In the genomic region with DNA sequence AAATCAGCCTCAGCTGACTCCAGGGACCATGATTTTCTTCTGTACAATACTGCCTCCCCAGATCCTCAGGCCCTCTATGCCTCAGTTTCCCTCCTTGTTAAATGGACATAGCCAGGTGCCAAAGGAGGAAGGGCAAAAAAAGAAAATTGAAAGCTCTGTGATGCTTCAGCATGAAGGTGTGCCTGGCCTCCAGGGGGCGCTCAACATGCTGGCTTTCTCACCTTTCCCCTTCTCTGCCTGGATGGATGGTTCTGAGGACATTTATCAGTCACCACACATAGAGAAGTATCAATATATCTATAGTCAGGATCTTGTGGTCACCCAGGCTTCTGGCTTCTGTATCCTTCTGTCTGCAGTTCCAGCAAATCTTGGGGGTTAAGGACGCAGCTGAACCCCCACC, we compare ENCODE assay signal across 8 mouse cellular contexts. TPM values are rescaled to one million over a fixed set of nuclear protein-coding genes. Genes with fewer than 3 reads are reported as not detected.
DNase-seq lines count a peak whose midpoint lies in the region; ATAC-seq and TF ChIP-seq lines count a peak whose summit lies in the region.

No protein-coding gene starts in this region.

- peaks cover 3% of the 10 kb centered on the region; the same call in 1 of the 2 replicates for H3K9me3 ChIP-seq in heart, embryonic 11.5 days (replicated peaks; ENCODE audit: control insufficient read depth, low read length)
- no peaks in the 10 kb centered on the region for H3K9me3 ChIP-seq in embryonic facial prominence, embryonic 11.5 days (replicated peaks; ENCODE audit: control insufficient read depth, low read length)

- WGBS in heart, adult 2 months = 50% methylated on average over 2 of the region's 2 CpGs
- 41% methylated on average over 2 of the region's 2 CpGs for WGBS in heart, embryonic 11.5 days (ENCODE audit: insufficient replicate concordance)
- WGBS in embryonic facial prominence, embryonic 11.5 days = 33% methylated on average over 2 of the region's 2 CpGs

- intact Hi-C loops in heart, adult 2 months (cut with DNase I) = loop anchor here (1.0 to 5.0 kb wide), 4 partner anchors 37 to 205 kb away; a partner anchor contains a TSS

- ATAC-seq in heart, embryonic 11.5 days (replicated peaks; ENCODE audit: insufficient number of reproducible peaks, low FRiP score, low TSS enrichment) = no peak
- ATAC-seq in embryonic facial prominence, embryonic 11.5 days (replicated peaks; ENCODE audit: insufficient number of reproducible peaks, low FRiP score, low TSS enrichment, low read depth) = no peak

- peak; percentile 52 to 77 for DNase-seq in heart, adult 2 months
- peak; percentile 70 to 74 for DNase-seq in B cell, adult 2 months
- DNase-seq in adrenal gland, postnatal 25 days = peak; percentile 75
- peak; percentile 63 for DNase-seq in embryonic facial prominence, embryonic 11.5 days (ENCODE audit: low spot score)
- peak; percentile 56 to 89 for DNase-seq in kidney, postnatal 36 days
- peak; percentile 57 for DNase-seq in naive thymus-derived CD4-positive, alpha-beta T cell, adult 2 months (ENCODE audit: low read depth)
- peak; percentile 35 for DNase-seq in thymus, postnatal 0 days (ENCODE audit: low spot score)

- no peaks in the 10 kb centered on the region for H3K79me2 ChIP-seq in heart, adult 2 months (replicated peaks; ENCODE audit: control insufficient read depth, insufficient read depth, low read length)

- no peak overlapping the region for H3K4me2 ChIP-seq in heart, embryonic 11.5 days
- no peak overlapping the region for H3K4me2 ChIP-seq in embryonic facial prominence, embryonic 11.5 days (ENCODE audit: low read depth, low read length)

- H3K27ac ChIP-seq in heart, adult 2 months = no peak overlapping the region
- no peak overlapping the region for H3K27ac ChIP-seq in heart, embryonic 11.5 days (ENCODE audit: low read depth, low read length)
- no peak overlapping the region for H3K27ac ChIP-seq in embryonic facial prominence, embryonic 11.5 days (replicated peaks; ENCODE audit: low read depth, low read length)

- TF ChIP-seq EP300 in heart, adult 2 months (IDR thresholded peaks at IDR 0.05; ENCODE audit: insufficient read depth, low read depth, low read length) = 0 out of 2 replicates have a peak, but pooled peaks have one; percentile 61

- TF ChIP-seq POLR2A in heart, adult 2 months (IDR thresholded peaks at IDR 0.05; ENCODE audit: insufficient read depth, low read depth, low read length) = no peak

- no peaks in the 10 kb centered on the region; the same call in 1 of the 2 replicates for H3K27me3 ChIP-seq in heart, adult 2 months (ENCODE audit: control insufficient read depth, insufficient read depth, low read length)
- H3K27me3 ChIP-seq in heart, embryonic 11.5 days (ENCODE audit: control insufficient read depth, insufficient read depth, low read length) = no peaks in the 10 kb centered on the region
- H3K27me3 ChIP-seq in embryonic facial prominence, embryonic 11.5 days (ENCODE audit: control insufficient read depth, insufficient read depth, low read length) = no peaks in the 10 kb centered on the region

- peak; percentile 96 for TF ChIP-seq CTCF in heart, adult 2 months (IDR thresholded peaks at IDR 0.05)

- no peaks in the 10 kb centered on the region for H3K36me3 ChIP-seq in heart, adult 2 months (ENCODE audit: control insufficient read depth, insufficient read depth, low read length)
- no peaks in the 10 kb centered on the region for H3K36me3 ChIP-seq in heart, embryonic 11.5 days (ENCODE audit: control insufficient read depth, insufficient read depth, low read length)
- H3K36me3 ChIP-seq in embryonic facial prominence, embryonic 11.5 days (replicated peaks; ENCODE audit: control insufficient read depth, insufficient read depth, low read depth, low read length) = no peaks in the 10 kb centered on the region

- no peak overlapping the region for H3K9ac ChIP-seq in heart, adult 2 months (ENCODE audit: low read depth, low read length)
- no peak overlapping the region for H3K9ac ChIP-seq in heart, embryonic 11.5 days (ENCODE audit: low read depth, low read length)
- H3K9ac ChIP-seq in embryonic facial prominence, embryonic 11.5 days (replicated peaks; ENCODE audit: low read length) = no peak overlapping the region

- no peaks in the 10 kb centered on the region for H3K4me1 ChIP-seq in heart, adult 2 months (ENCODE audit: control insufficient read depth, insufficient read depth, low read length)
- H3K4me1 ChIP-seq in heart, embryonic 11.5 days (ENCODE audit: control insufficient read depth, insufficient read depth, low read length) = no peaks in the 10 kb centered on the region
- H3K4me1 ChIP-seq in embryonic facial prominence, embryonic 11.5 days (ENCODE audit: control insufficient read depth, insufficient read depth, low read length) = peaks cover 1% of the 10 kb centered on the region

- no peak overlapping the region for H3K4me3 ChIP-seq in heart, adult 2 months
- H3K4me3 ChIP-seq in heart, embryonic 11.5 days (ENCODE audit: low read depth, low read length) = no peak overlapping the region
- H3K4me3 ChIP-seq in embryonic facial prominence, embryonic 11.5 days (ENCODE audit: low read depth, low read length) = no peak overlapping the region

RNA-seq across cellular contexts. Expression of a gene that starts 49.3 kb away (rescaled TPM):
- total RNA-seq in heart, adult 2 months (2021) = 10 to 100 TPM; 47.6 to 62.8 TPM
- polyA plus RNA-seq in heart, adult 2 months (2012; rRNA removed) = 14.1 and 28.2 TPM in 2 replicates
- 144 and 167 TPM in 2 replicates for polyA plus RNA-seq in heart, embryonic 11.5 days (2014; fragmentation: Nextera tagmentation; extraction: Ambion mirVana)
- total RNA-seq in adrenal gland, postnatal 25 days (2021) = 58.7 and 73.2 TPM in 2 replicates
- polyA plus RNA-seq in embryonic facial prominence, embryonic 11.5 days (2014; fragmentation: Nextera tagmentation; extraction: Ambion mirVana) = 274 and 283 TPM in 2 replicates
- polyA plus RNA-seq in thymus, postnatal 0 days (2015; fragmentation: Nextera tagmentation; extraction: Ambion mirVana) = 28.7 and 34.0 TPM in 2 replicates
